Mouse (Mus musculus) hematopoietic multipotent progenitor cell, adult 10-12 weeks (in vitro differentiated cells): ENCODE measurements around the gene Ap3d1. TPM values are rescaled to one million over a fixed set of nuclear protein-coding genes. Genes with fewer than 3 reads are reported as not detected.

Experiments used
- polyA plus RNA-seq: library from polyadenylated mRNA; stranded (reverse); fragments of >175 nt; gene quantifications from 2 replicates; pipeline ENCODE4 v1.2.3, GENCODE M21; 2012; ENCODE audit warnings: low replicate concordance

Ap3d1 gene
- polyA plus RNA-seq = 42.2 and 65.5 TPM in 2 replicates

GRCm38 (mm10) chr10:80742180-80742978 is at the start of gene Ap3d1:
Gene Ap3d1 (minus strand): TSS chr10:80742264.

DNA sequence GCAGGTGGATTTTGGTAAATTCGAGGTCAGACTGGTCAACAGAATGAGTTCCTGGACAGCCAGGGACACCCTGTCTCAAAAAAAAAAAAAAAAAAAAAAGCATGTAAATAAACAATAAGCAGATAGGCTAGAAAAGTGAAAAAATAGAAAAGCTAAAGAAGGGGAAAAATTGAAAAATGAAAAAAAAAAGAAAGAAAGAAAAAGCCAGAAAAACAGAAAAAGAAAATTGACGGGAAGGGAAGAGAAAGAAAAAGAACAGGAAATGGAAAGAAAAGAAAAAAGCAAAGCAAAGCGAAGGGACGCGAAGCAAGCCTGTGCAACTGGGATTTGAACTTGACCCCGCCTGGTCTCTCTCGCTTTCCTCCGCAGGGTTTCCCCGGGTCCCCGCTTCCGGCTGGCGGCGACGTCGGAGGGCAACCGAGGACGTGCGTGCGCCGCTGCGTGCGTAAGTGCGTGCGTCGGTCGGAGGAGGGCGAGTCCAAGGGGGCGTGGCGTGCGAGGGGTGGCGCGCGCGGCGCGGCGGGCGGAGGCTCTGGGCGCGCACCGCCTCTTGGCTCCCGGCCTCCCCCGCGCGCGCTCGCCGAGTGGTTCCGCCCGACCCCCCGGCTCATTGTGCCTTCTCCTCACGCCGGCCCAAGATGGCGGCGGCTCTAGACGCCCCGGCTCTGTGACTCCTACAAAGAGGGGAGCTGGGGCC is 12.7 kb upstream of the Ap3d1 start, which contains the start of gene Dot1l:
Dot1l (plus strand) TSS at position 613 of the 697 bp plus-strand sequence.

GRCm38 (mm10) chr10:80701721-80702535 is 40.1 kb downstream of the Ap3d1 start, which contains the start of the genes Mob3a and Izumo4:
Gene Mob3a (minus strand): TSS chr10:80701977.
Gene Izumo4 (plus strand): TSS chr10:80702184.

GRCm38 (mm10) chr10:80677942-80678436 is 64.1 kb downstream of the Ap3d1 start, which contains the start of gene Mknk2:
Gene Mknk2 (minus strand): TSS chr10:80678112.

Other genes with a start within 250 kb of the Ap3d1 start
- not detected in 2 replicates for gene Onecut3, start 247.4 kb downstream of the Ap3d1 start, polyA plus RNA-seq
- not detected in 2 replicates for gene Atp8b3, start 203.1 kb downstream of the Ap3d1 start, polyA plus RNA-seq
- 152 and 358 TPM in 2 replicates for gene Rexo1, start 180.7 kb downstream of the Ap3d1 start, polyA plus RNA-seq
- 68.0 and 118 TPM in 2 replicates for gene Klf16, start 164.9 kb downstream of the Ap3d1 start, polyA plus RNA-seq
- gene Abhd17a, start 151.9 kb downstream of the Ap3d1 start, polyA plus RNA-seq = 461 and 1,380 TPM in 2 replicates
- gene Scamp4, start 139.4 kb downstream of the Ap3d1 start, polyA plus RNA-seq = 98.1 and 109 TPM in 2 replicates
- 14.8 and 42.0 TPM in 2 replicates for gene Adat3, start 139.4 kb downstream of the Ap3d1 start, polyA plus RNA-seq
- 0.94 and 4.2 TPM in 2 replicates for gene Gm49322, start 136.2 kb downstream of the Ap3d1 start, polyA plus RNA-seq
- gene Csnk1g2, start 119.4 kb downstream of the Ap3d1 start, polyA plus RNA-seq = 480 and 641 TPM in 2 replicates
- 79.6 and 100 TPM in 2 replicates for gene Btbd2, start 85.2 kb downstream of the Ap3d1 start, polyA plus RNA-seq
- 710 and 986 TPM in 2 replicates for gene Mknk2, start 64.2 kb downstream of the Ap3d1 start, polyA plus RNA-seq
- 101 and 135 TPM in 2 replicates for gene Mob3a, start 40.3 kb downstream of the Ap3d1 start, polyA plus RNA-seq
- 65.5 and 73.9 TPM in 2 replicates for gene Izumo4, start 40.1 kb downstream of the Ap3d1 start, polyA plus RNA-seq
- 80.4 and 136 TPM in 2 replicates for gene Dot1l, start 12.9 kb upstream of the Ap3d1 start, polyA plus RNA-seq
- gene Sf3a2, start 55.9 kb upstream of the Ap3d1 start, polyA plus RNA-seq = 321 and 932 TPM in 2 replicates
- 209 and 238 TPM in 2 replicates for gene Plekhj1, start 56.4 kb upstream of the Ap3d1 start, polyA plus RNA-seq
- gene Amh, start 63.0 kb upstream of the Ap3d1 start, polyA plus RNA-seq = 1.1 and 3.0 TPM in 2 replicates
- not detected in 2 replicates for gene Jsrp1, start 71.2 kb upstream of the Ap3d1 start, polyA plus RNA-seq
- gene Oaz1, start 84.4 kb upstream of the Ap3d1 start, polyA plus RNA-seq = 1,467 and 1,742 TPM in 2 replicates
- 0.04 TPM in 1 of 2 replicates, not detected in the other for gene Lingo3, start 101.8 kb upstream of the Ap3d1 start, polyA plus RNA-seq
- gene Lsm7, start 112.9 kb upstream of the Ap3d1 start, polyA plus RNA-seq = 51.6 and 117 TPM in 2 replicates
- 75.7 and 79.0 TPM in 2 replicates for gene Sppl2b, start 113.0 kb upstream of the Ap3d1 start, polyA plus RNA-seq
- not detected in 2 replicates for gene Tmprss9, start 129.6 kb upstream of the Ap3d1 start, polyA plus RNA-seq
- gene Timm13, start 158.7 kb upstream of the Ap3d1 start, polyA plus RNA-seq = 115 and 162 TPM in 2 replicates
- 14.5 and 18.6 TPM in 2 replicates for gene Lmnb2, start 176.0 kb upstream of the Ap3d1 start, polyA plus RNA-seq
- 32.8 and 53.4 TPM in 2 replicates for gene Gadd45b, start 187.8 kb upstream of the Ap3d1 start, polyA plus RNA-seq